Mouse (Mus musculus) E14TG2a.4 (cell line): Measurements from ENCODE around the gene Tmem132e.

Experiments
- CTCF ChIP-seq: conservative IDR thresholded peaks from 2 replicates; pipeline ENCODE4 v1.5.1; 2014; ENCODE audit warnings: low read length
- POU5F1 ChIP-seq: IDR thresholded peaks from 2 replicates; pipeline ENCODE4 v1.6.1; 2014; ENCODE audit warnings: low read length, borderline replicate concordance

- TF ChIP-seq CTCF (no peak), POU5F1 (no peak)
Observed at GRCm38 (mm10) chr11:82477412-82477811, 88.7 kb downstream of the Tmem132e start.
